In genomic region chr4:119225719-119226118, GRCm38 (mm10) we compare ENCODE assay signal across 23 mouse cellular contexts. TPM values are rescaled to one million over a fixed set of nuclear protein-coding genes. Genes with fewer than 3 reads are reported as not detected.
"Had no signal": no experiment of that assay in that cellular context is flagged by ENCODE, and none has a peak within 500 bp of the region (broad histone marks: within the 10 kb centered on the region; RNA-seq: fewer than 3 reads in every experiment).

No protein-coding gene starts in this region.

- H3K9me3 ChIP-seq: lung, embryonic 15.5 days; megakaryocyte, embryonic 14.5 days; midbrain, embryonic 13.5 days; midbrain, embryonic 15.5 days; neural tube, embryonic 12.5 days had no signal

- H3K4me2 ChIP-seq: lung, embryonic 15.5 days; midbrain, embryonic 11.5 days; midbrain, embryonic 13.5 days; midbrain, embryonic 15.5 days; neural tube, embryonic 12.5 days had no signal

- DNase-seq: lung, adult 2 months; lung, postnatal 14 days; lung, postnatal 36 days; right cerebral cortex, postnatal 25 days; right cerebral cortex, postnatal 4 days; spleen, adult 18-20 months; thymus, adult 18-20 months; thymus, postnatal 14 days; thymus, postnatal 36 days had no signal

- H3K27me3 ChIP-seq: lung, embryonic 15.5 days; megakaryocyte, embryonic 14.5 days; midbrain, embryonic 13.5 days; midbrain, embryonic 15.5 days; neural tube, embryonic 12.5 days had no signal

- H3K27ac ChIP-seq: lung, embryonic 15.5 days; macrophage; midbrain, embryonic 13.5 days; midbrain, embryonic 15.5 days; neural tube, embryonic 12.5 days had no signal

- ATAC-seq: lung, postnatal 0 days; midbrain, embryonic 13.5 days; midbrain, embryonic 15.5 days had no signal

- H3K9ac ChIP-seq: lung, embryonic 15.5 days; midbrain, embryonic 13.5 days; midbrain, embryonic 15.5 days; neural tube, embryonic 12.5 days had no signal

- H3K4me3 ChIP-seq: lung, embryonic 15.5 days; megakaryocyte, embryonic 14.5 days; midbrain, embryonic 13.5 days; midbrain, embryonic 15.5 days; neural tube, embryonic 12.5 days had no signal

- H3K4me1 ChIP-seq: lung, embryonic 15.5 days; midbrain, embryonic 13.5 days; midbrain, embryonic 15.5 days; neural tube, embryonic 12.5 days had no signal

RNA-seq across cellular contexts. Expression of gene Tmem269, which starts 7.7 kb away (rescaled TPM):
- total RNA-seq: megakaryocyte progenitor cell, adult 5-6 weeks; monocyte, adult 5-6 weeks; neutrophil, adult 5-6 weeks had no signal
- polyA plus RNA-seq: lung, embryonic 15.5 days; macrophage; stomach, embryonic 14.5 days had no signal

RNA-seq across cellular contexts. Expression of gene Cldn19, which starts 29.5 kb away (rescaled TPM):
- total RNA-seq: megakaryocyte progenitor cell, adult 5-6 weeks; monocyte, adult 5-6 weeks; neutrophil, adult 5-6 weeks had no signal
- polyA plus RNA-seq: lung, embryonic 15.5 days; lung, postnatal 0 days; macrophage; small intestine, adult 2 months; stomach, embryonic 14.5 days; thymus, postnatal 0 days had no signal
